Mouse (Mus musculus): ENCODE results near the gene Arid3b. TPM values are rescaled to one million over a fixed set of nuclear protein-coding genes. Genes with fewer than 3 reads are reported as not detected.
A peak's percentile ranks its signal among the peaks of the same experiment; 100 is the strongest.

Arid3b gene
- polyA plus RNA-seq, 1 experiment from 2014 or later: 7.2 TPM

GRCm38 (mm10) chr9:57764974-57765363, 71.6 kb downstream of the Arid3b start:
- Histone ChIP-seq H3K9ac (ENCODE audit: low read depth, low read length) (peak overlapping the region; percentile 95), H3K4me2 (replicated peaks; ENCODE audit: low read depth, low read length) (peak overlapping the region; percentile 96), H3K4me1 (ENCODE audit: control insufficient read depth, insufficient read depth, low read length) (peaks cover 30% of the 10 kb centered on the region), H3K27me3 (ENCODE audit: control insufficient read depth, insufficient read depth, low read length) (no peaks in the 10 kb centered on the region), H3K9me3 (ENCODE audit: control insufficient read depth, low read length) (no peaks in the 10 kb centered on the region), H3K27ac (ENCODE audit: low read depth, low read length) (peak overlapping the region; percentile 99), H3K4me3 (ENCODE audit: low read length) (peak overlapping the region; percentile 91), H3K36me3 (ENCODE audit: control insufficient read depth, insufficient read depth, low read length) (peaks cover 19% of the 10 kb centered on the region)
- WGBS: under 1% methylated on average over 33 of the region's 45 CpGs
- ATAC-seq (ENCODE audit: low FRiP score, low TSS enrichment): peak; percentile 93

DNA sequence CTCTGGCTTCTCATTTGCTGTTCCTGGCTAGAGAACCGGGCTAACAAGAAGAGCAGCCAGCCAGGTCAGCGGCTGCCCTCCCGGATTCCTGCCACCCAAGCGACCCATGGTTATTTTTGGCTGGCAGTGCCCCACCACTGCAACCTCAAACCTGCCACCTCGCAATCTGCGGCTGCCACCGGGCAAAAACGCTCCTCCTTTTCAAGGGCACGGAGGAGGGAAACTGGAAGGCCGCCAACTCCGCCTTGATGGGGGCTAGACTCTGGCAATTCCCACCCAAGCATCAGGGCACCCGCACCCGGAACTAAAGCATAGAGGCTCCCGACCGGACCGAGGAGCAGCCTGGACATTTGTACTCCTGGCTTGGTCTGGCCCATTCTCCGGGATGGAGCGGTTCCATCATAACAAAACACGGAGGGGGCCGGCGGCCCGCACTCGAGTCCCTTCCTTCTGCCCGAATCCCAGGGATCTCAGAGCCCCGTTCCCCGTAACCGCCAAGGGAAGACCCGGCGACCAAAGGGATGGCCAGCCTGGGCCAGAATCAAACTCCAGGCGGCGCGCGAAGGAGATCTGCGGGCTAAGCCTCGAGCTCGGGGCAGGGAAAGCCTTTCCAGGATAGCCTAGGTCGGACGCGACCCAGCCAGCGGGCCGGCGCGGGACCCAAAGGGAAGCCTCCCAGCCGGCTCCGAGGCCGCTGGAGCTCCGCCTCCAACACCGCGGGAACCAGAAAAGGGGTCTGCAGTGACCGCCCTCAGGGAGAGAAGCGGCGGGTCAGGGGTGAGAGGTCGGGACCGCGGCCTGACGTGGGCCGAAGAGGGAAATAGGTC, 72.2 kb downstream of the Arid3b start:
- H3K36me3 ChIP-seq (ENCODE audit: control insufficient read depth, insufficient read depth, low read length): peaks cover 24% of the 10 kb centered on the region
- peak overlapping the region; percentile 91 for H3K4me3 ChIP-seq (ENCODE audit: low read length)
- no peaks in the 10 kb centered on the region for H3K9me3 ChIP-seq (ENCODE audit: control insufficient read depth, low read length)
- H3K4me1 ChIP-seq (ENCODE audit: control insufficient read depth, insufficient read depth, low read length): peaks cover 30% of the 10 kb centered on the region
- H3K27me3 ChIP-seq (ENCODE audit: control insufficient read depth, insufficient read depth, low read length): no peaks in the 10 kb centered on the region
- peak; percentile 76; the same call in 1 of the 2 replicates for ATAC-seq (ENCODE audit: low FRiP score, low TSS enrichment)
- WGBS: under 1% methylated on average over 57 of the region's 57 CpGs
- peak overlapping the region; percentile 96 for H3K4me2 ChIP-seq (replicated peaks; ENCODE audit: low read depth, low read length)
- H3K27ac ChIP-seq (ENCODE audit: low read depth, low read length): peak overlapping the region; percentile 99
- H3K9ac ChIP-seq (ENCODE audit: low read depth, low read length): peak overlapping the region; percentile 95

GRCm38 (mm10) chr9:57762563-57762991, 74.0 kb downstream of the Arid3b start:
- Histone ChIP-seq H3K4me1 (ENCODE audit: control insufficient read depth, insufficient read depth, low read length) (peaks cover 30% of the 10 kb centered on the region), H3K27me3 (ENCODE audit: control insufficient read depth, insufficient read depth, low read length) (no peaks in the 10 kb centered on the region), H3K27ac (ENCODE audit: low read depth, low read length) (no peak overlapping the region), H3K36me3 (ENCODE audit: control insufficient read depth, insufficient read depth, low read length) (peaks cover 42% of the 10 kb centered on the region), H3K9me3 (ENCODE audit: control insufficient read depth, low read length) (no peaks in the 10 kb centered on the region), H3K4me3 (ENCODE audit: low read length) (no peak overlapping the region), H3K4me2 (replicated peaks; ENCODE audit: low read depth, low read length) (no peak overlapping the region; the same call in 1 of the 2 replicates), H3K9ac (ENCODE audit: low read depth, low read length) (no peak overlapping the region)
- 48% methylated on average over 6 of the region's 6 CpGs for WGBS
- ATAC-seq (ENCODE audit: low FRiP score, low TSS enrichment): no peak

- Histone ChIP-seq H3K4me2 (replicated peaks; ENCODE audit: low read depth, low read length) (no peak overlapping the region; the same call in 1 of the 2 replicates), H3K4me3 (ENCODE audit: low read length) (peak overlapping the region; percentile 7; the same call in 1 of the 2 replicates), H3K4me1 (ENCODE audit: control insufficient read depth, insufficient read depth, low read length) (peaks cover 30% of the 10 kb centered on the region), H3K36me3 (ENCODE audit: control insufficient read depth, insufficient read depth, low read length) (peaks cover 49% of the 10 kb centered on the region), H3K9ac (ENCODE audit: low read depth, low read length) (no peak overlapping the region), H3K27ac (ENCODE audit: low read depth, low read length) (no peak overlapping the region), H3K27me3 (ENCODE audit: control insufficient read depth, insufficient read depth, low read length) (no peaks in the 10 kb centered on the region), H3K9me3 (ENCODE audit: control insufficient read depth, low read length) (no peaks in the 10 kb centered on the region)
- ATAC-seq (ENCODE audit: low FRiP score, low TSS enrichment): no peak
- WGBS: 84% methylated on average over 13 of the region's 13 CpGs
Observed at GRCm38 (mm10) chr9:57761563-57762551, 74.7 kb downstream of the Arid3b start.

DNA sequence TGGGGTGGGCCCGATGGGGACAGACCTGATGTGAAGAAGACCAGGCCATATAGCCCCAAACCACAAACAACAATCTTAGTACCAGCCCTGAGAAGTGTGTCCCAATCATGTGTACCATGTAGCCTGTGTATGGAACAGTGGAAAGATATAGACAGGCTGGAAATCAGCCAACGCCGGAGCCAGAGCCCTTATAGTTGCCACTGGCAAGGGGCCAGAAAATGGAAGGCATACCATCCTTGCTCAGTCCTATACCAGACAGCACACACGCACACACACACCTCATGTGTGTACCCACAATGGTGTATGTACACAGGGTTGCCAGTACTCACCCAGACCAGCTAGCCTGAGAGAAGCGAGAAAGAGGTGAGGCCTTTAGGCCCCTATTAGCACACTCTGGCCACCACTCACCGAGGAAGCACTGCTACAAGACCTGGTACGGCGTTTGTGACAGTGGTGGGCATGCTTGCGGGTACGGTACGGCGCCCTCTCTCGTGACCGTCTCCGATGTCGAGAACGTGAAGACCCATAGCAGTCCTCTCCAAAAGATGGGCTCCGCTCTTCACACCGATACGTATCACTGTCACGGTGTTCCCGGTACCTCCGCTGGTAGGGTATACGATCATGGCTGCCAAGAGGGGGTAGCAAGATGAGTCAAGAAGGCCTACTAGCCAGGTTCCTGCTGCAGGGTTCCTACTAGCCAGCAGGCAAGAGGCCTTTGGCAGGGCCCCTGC, 76.0 kb downstream of the Arid3b start:
- no peak for ATAC-seq (ENCODE audit: low FRiP score, low TSS enrichment)
- Histone ChIP-seq H3K9me3 (ENCODE audit: control insufficient read depth, low read length) (no peaks in the 10 kb centered on the region), H3K9ac (ENCODE audit: low read depth, low read length) (no peak overlapping the region), H3K4me1 (ENCODE audit: control insufficient read depth, insufficient read depth, low read length) (peaks cover 25% of the 10 kb centered on the region), H3K27ac (ENCODE audit: low read depth, low read length) (no peak overlapping the region), H3K4me3 (ENCODE audit: low read length) (no peak overlapping the region), H3K4me2 (replicated peaks; ENCODE audit: low read depth, low read length) (no peak overlapping the region), H3K36me3 (ENCODE audit: control insufficient read depth, insufficient read depth, low read length) (peaks cover 59% of the 10 kb centered on the region), H3K27me3 (ENCODE audit: control insufficient read depth, insufficient read depth, low read length) (no peaks in the 10 kb centered on the region)
- 95% methylated on average over 24 of the region's 24 CpGs for WGBS

DNA sequence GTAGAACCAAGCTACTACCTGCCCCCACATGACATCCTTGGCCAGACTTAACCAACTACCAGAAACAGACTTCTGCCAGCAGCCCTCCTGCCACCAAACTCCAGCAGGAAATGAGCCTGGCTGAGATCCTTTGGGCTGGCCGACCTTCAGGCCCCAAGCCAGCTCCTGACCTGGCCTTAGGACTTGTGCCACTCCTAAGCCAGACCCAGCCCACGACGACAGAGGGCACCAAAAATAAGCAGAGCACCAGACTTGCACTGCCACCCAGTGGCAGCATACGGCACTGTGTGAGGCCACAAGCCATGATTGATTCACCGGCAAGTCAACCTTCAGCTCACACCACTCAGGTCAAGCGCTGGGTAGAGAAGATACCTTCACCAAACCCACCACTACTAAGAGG, 77.3 kb downstream of the Arid3b start:
- Histone ChIP-seq H3K9me3 (ENCODE audit: control insufficient read depth, low read length) (no peaks in the 10 kb centered on the region), H3K4me1 (ENCODE audit: control insufficient read depth, insufficient read depth, low read length) (peaks cover 25% of the 10 kb centered on the region), H3K4me3 (ENCODE audit: low read length) (no peak overlapping the region), H3K4me2 (replicated peaks; ENCODE audit: low read depth, low read length) (no peak overlapping the region), H3K27me3 (ENCODE audit: control insufficient read depth, insufficient read depth, low read length) (no peaks in the 10 kb centered on the region), H3K9ac (ENCODE audit: low read depth, low read length) (no peak overlapping the region), H3K36me3 (ENCODE audit: control insufficient read depth, insufficient read depth, low read length) (peaks cover 72% of the 10 kb centered on the region), H3K27ac (ENCODE audit: low read depth, low read length) (no peak overlapping the region)
- ATAC-seq (ENCODE audit: low FRiP score, low TSS enrichment): peak; percentile 33; the same call in 1 of the 2 replicates
- 28% methylated on average over 6 of the region's 6 CpGs for WGBS

- Histone ChIP-seq H3K9me3 (ENCODE audit: control insufficient read depth, low read length) (no peaks in the 10 kb centered on the region), H3K27me3 (ENCODE audit: control insufficient read depth, insufficient read depth, low read length) (no peaks in the 10 kb centered on the region), H3K36me3 (ENCODE audit: control insufficient read depth, insufficient read depth, low read length) (peaks cover 79% of the 10 kb centered on the region), H3K4me2 (replicated peaks; ENCODE audit: low read depth, low read length) (no peak overlapping the region), H3K27ac (ENCODE audit: low read depth, low read length) (no peak overlapping the region), H3K9ac (ENCODE audit: low read depth, low read length) (no peak overlapping the region), H3K4me1 (ENCODE audit: control insufficient read depth, insufficient read depth, low read length) (peaks cover 19% of the 10 kb centered on the region), H3K4me3 (ENCODE audit: low read length) (no peak overlapping the region)
- no peak for ATAC-seq (ENCODE audit: low FRiP score, low TSS enrichment)
- 93% methylated on average over 22 of the region's 22 CpGs for WGBS
Observed at GRCm38 (mm10) chr9:57758528-57758927, 78.1 kb downstream of the Arid3b start.

DNA sequence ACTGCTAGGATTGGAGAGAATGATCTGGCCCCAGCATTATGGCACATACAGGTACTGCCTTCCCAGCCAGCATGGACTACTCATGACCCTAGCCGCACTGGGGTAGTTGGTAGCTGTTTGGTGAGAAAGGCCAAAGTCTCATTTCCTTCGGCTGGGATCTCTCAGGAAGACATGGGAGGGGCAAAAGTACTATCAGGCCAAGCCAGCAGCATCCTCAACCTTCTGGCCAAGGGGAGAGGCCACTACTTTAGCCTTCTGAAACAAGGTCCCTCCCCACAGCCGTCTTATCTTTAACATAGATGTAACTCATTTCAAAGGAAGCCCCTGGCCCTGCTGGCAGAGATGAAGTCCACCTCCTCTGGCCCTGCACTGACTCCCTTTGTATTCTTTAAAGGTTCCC, 79.0 kb downstream of the Arid3b start:
- H3K27ac ChIP-seq (ENCODE audit: low read depth, low read length): no peak overlapping the region
- no peak for ATAC-seq (ENCODE audit: low FRiP score, low TSS enrichment)
- peaks cover 10% of the 10 kb centered on the region for H3K4me1 ChIP-seq (ENCODE audit: control insufficient read depth, insufficient read depth, low read length)
- no peak overlapping the region for H3K4me2 ChIP-seq (replicated peaks; ENCODE audit: low read depth, low read length)
- H3K9me3 ChIP-seq (ENCODE audit: control insufficient read depth, low read length): no peaks in the 10 kb centered on the region
- H3K27me3 ChIP-seq (ENCODE audit: control insufficient read depth, insufficient read depth, low read length): no peaks in the 10 kb centered on the region
- H3K4me3 ChIP-seq (ENCODE audit: low read length): no peak overlapping the region
- 76% methylated on average over 3 of the region's 3 CpGs for WGBS
- peaks cover 89% of the 10 kb centered on the region for H3K36me3 ChIP-seq (ENCODE audit: control insufficient read depth, insufficient read depth, low read length)
- no peak overlapping the region for H3K9ac ChIP-seq (ENCODE audit: low read depth, low read length)
